Mouse (Mus musculus) ZHBTc4 (cell line): ENCODE measurements around the gene Magoh.

Source experiments
- DNase-seq: peaks from one replicate; pipeline ENCODE4 v3.0.0-alpha.2; 2011; ENCODE audit warnings: low read depth, low spot score

Gene Magoh

GRCm38 (mm10) chr4:107879254-107880050 lies at the start of gene Magoh:
Magoh (plus strand) TSS chr4:107879755.
- peak; percentile 98 for DNase-seq

- no peak for DNase-seq
Observed at GRCm38 (mm10) chr4:107830189-107830588, 49.4 kb upstream of the Magoh start.

- no peak for DNase-seq
Observed at GRCm38 (mm10) chr4:107830821-107831221, 48.7 kb upstream of the Magoh start.

- no peak for DNase-seq
Observed at GRCm38 (mm10) chr4:107831678-107832077, 47.9 kb upstream of the Magoh start.

GRCm38 (mm10) chr4:107833525-107833924 lies 46.0 kb upstream of the Magoh start:
- no peak for DNase-seq

- peak; percentile 84 for DNase-seq
Observed at GRCm38 (mm10) chr4:107834643-107835314, 44.8 kb upstream of the Magoh start.

- DNase-seq, result no peak
Observed at GRCm38 (mm10) chr4:107835508-107835909, 44.0 kb upstream of the Magoh start.

GRCm38 (mm10) chr4:107836758-107837157 lies 42.8 kb upstream of the Magoh start:
- no peak for DNase-seq

GRCm38 (mm10) chr4:107837910-107838309 lies 41.6 kb upstream of the Magoh start:
- DNase-seq, result no peak

GRCm38 (mm10) chr4:107843687-107844086 lies 35.9 kb upstream of the Magoh start:
- no peak for DNase-seq

GRCm38 (mm10) chr4:107844971-107845370 lies 34.6 kb upstream of the Magoh start:
- peak; percentile 70 for DNase-seq

- DNase-seq, result no peak
Observed at GRCm38 (mm10) chr4:107846795-107847194, 32.8 kb upstream of the Magoh start.

- no peak for DNase-seq
Observed at GRCm38 (mm10) chr4:107848546-107848945, 31.0 kb upstream of the Magoh start.

- no peak for DNase-seq
Observed at GRCm38 (mm10) chr4:107849621-107850020, 29.9 kb upstream of the Magoh start.

- no peak for DNase-seq
Observed at GRCm38 (mm10) chr4:107850091-107850490, 29.5 kb upstream of the Magoh start.

GRCm38 (mm10) chr4:107853333-107853732 lies 26.2 kb upstream of the Magoh start:
- DNase-seq, result no peak

- no peak for DNase-seq
Observed at GRCm38 (mm10) chr4:107853836-107854235, 25.7 kb upstream of the Magoh start.

GRCm38 (mm10) chr4:107856958-107857686 lies 22.4 kb upstream of the Magoh start:
- no peak for DNase-seq

- DNase-seq, result no peak
Observed at GRCm38 (mm10) chr4:107858995-107859394, 20.6 kb upstream of the Magoh start.

GRCm38 (mm10) chr4:107864866-107865265 lies 14.7 kb upstream of the Magoh start:
- DNase-seq, result no peak

- no peak for DNase-seq
Observed at GRCm38 (mm10) chr4:107881631-107882030, 2.1 kb downstream of the Magoh start.

GRCm38 (mm10) chr4:107886371-107886770 lies 6.8 kb downstream of the Magoh start:
- DNase-seq, result peak; percentile 71
